Mouse (Mus musculus) lung, embryonic 15.5 days (tissue): Measurements from ENCODE around the gene Sult6b1. TPM values are rescaled to one million over a fixed set of nuclear protein-coding genes. Genes with fewer than 3 reads are reported as not detected.
A peak's percentile ranks its signal among the peaks of the same experiment; 100 is the strongest.

ENCODE experiments used
- ATAC-seq: fragments of 200-750 bp; cut with Nextera tagmentation; 2 replicates; pipeline ENCODE4 v1.8.0; 2017; ENCODE audit warnings: moderate number of reproducible peaks, borderline replicate concordance; ENCODE audit not compliant: low FRiP score, low TSS enrichment; ENCODE audit errors: extremely low read depth
- H3K27ac ChIP-seq: fragments of 300-500 bp; sonication (generic); 2 replicates; pipeline ENCODE4 v1.5.1; 2015; ENCODE audit warnings: moderate library complexity, mild to moderate bottlenecking, inconsistent platforms
- H3K27me3 ChIP-seq: fragments of 300-500 bp; sonication (generic); 2 replicates; pipeline ENCODE4 v1.6.1; 2015; ENCODE audit warnings: inconsistent platforms
- H3K36me3 ChIP-seq: fragments of 300-500 bp; sonication (generic); 2 replicates; pipeline ENCODE4 v1.6.1; 2015; ENCODE audit warnings: inconsistent platforms
- H3K4me1 ChIP-seq: fragments of 300-500 bp; sonication (generic); 2 replicates; pipeline ENCODE4 v1.6.1; 2015; ENCODE audit warnings: inconsistent platforms
- H3K4me2 ChIP-seq: fragments of 300-500 bp; sonication (generic); 2 replicates; pipeline ENCODE4 v1.6.1; 2015; ENCODE audit warnings: inconsistent platforms, mild to moderate bottlenecking, moderate library complexity
- H3K4me3 ChIP-seq: fragments of 300-500 bp; sonication (generic); 2 replicates; pipeline ENCODE4 v1.5.1; 2015; ENCODE audit warnings: mild to moderate bottlenecking, inconsistent platforms
- H3K9ac ChIP-seq: fragments of 300-500 bp; sonication (generic); 2 replicates; pipeline ENCODE4 v1.6.1; 2015; ENCODE audit warnings: inconsistent platforms
- H3K9me3 ChIP-seq: fragments of 300-500 bp; sonication (generic); 2 replicates; pipeline ENCODE4 v1.6.1; 2016; ENCODE audit warnings: inconsistent platforms
- WGBS: fragments of 180-500 bp; shearing (Covaris S2); methylation state at CpG from one replicate; pipeline ENCODE4 v1.1.7; 2015; 5-methylcytosine and 5-hydroxymethylcytosine counted together
- polyA plus RNA-seq: library from polyadenylated mRNA; unstranded; fragments of >200 nt; fragmentation: Nextera tagmentation; extraction: Ambion mirVana; gene quantifications from 2 replicates; pipeline ENCODE4 v1.2.1, GENCODE M21; 2015

Sult6b1 gene
- polyA plus RNA-seq, 1 experiment from 2014 or later, result 0.14 TPM

GRCm38 (mm10) chr17:78915772-78916171 is 9.0 kb upstream of the Sult6b1 start:
- H3K27me3 ChIP-seq, result no peaks in the 10 kb centered on the region
- ATAC-seq, result peak; percentile 27

DNA sequence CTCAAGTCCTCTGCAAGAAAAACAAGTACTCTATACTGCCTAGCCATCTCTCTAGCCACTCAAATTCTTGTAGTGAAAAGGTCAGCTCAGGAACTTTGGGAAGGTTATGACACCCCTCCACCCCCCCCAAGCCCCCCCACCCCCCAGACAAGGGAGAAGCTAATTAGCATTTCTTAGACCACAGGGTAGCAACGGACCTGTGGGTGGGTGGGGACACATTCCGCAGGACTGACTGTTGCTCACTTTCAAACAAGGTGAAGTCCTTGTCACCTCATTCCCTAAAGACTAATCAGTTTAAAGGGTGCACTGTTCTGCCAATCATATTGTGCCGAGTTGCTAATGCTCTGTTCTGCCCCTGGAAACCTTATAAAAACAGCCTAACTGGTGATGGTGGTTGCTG is 7.1 kb upstream of the Sult6b1 start:
- WGBS, result 55% methylated on average over 3 of the region's 3 CpGs
- no peak for ATAC-seq

More at GRCm38 (mm10) chr17:78915772-78916171, 9.0 kb upstream of the Sult6b1 start:
- Histone ChIP-seq H3K4me3 (peak overlapping the region; percentile 62), H3K4me1 (peaks cover 17% of the 10 kb centered on the region), H3K9ac (peak overlapping the region; percentile 74), H3K27ac (peak overlapping the region; percentile 89), H3K4me2 (peak overlapping the region; percentile 66), H3K36me3 (peaks cover 20% of the 10 kb centered on the region), H3K9me3 (no peaks in the 10 kb centered on the region)
- 46% methylated on average over 6 of the region's 6 CpGs for WGBS

GRCm38 (mm10) chr17:78912861-78913281 is 6.1 kb upstream of the Sult6b1 start:
- Histone ChIP-seq H3K36me3 (no peaks in the 10 kb centered on the region), H3K27me3 (no peaks in the 10 kb centered on the region), H3K27ac (peak overlapping the region; percentile 36; the same call in 1 of the 2 replicates), H3K4me3 (peak overlapping the region; percentile 43), H3K9ac (peak overlapping the region; percentile 27; the same call in 1 of the 2 replicates), H3K4me1 (peaks cover 15% of the 10 kb centered on the region), H3K9me3 (no peaks in the 10 kb centered on the region), H3K4me2 (peak overlapping the region; percentile 57)
- peak; percentile 47; the same call in 1 of the 2 replicates for ATAC-seq
- 27% methylated on average over 6 of the region's 6 CpGs for WGBS

More for the DNA sequence above, 7.1 kb upstream of the Sult6b1 start:
- H3K4me1 ChIP-seq, result peaks cover 17% of the 10 kb centered on the region
- H3K27ac ChIP-seq, result no peak overlapping the region
- H3K9me3 ChIP-seq, result no peaks in the 10 kb centered on the region
- H3K4me3 ChIP-seq, result no peak overlapping the region
- no peak overlapping the region for H3K9ac ChIP-seq
- H3K4me2 ChIP-seq, result no peak overlapping the region
- no peaks in the 10 kb centered on the region for H3K27me3 ChIP-seq
- peaks cover 6% of the 10 kb centered on the region for H3K36me3 ChIP-seq

DNA sequence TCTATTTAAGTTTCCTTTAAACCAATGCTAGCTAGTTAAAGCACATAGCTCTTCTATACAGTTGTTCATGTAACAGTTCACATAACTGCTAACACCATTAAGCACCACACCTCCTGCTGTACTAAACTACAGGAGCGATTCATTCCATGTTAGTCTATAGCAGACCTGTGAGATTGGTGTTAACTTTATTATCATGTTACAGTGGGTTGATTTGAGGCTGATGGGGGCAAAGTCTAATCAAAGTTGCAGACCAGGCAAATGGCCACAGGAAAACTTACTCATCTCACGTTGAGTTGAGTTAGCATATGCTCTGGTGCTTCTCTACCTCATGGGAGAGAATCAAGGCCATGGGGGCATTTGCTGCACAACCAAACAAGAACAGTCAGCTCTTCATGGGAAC is 2.6 kb upstream of the Sult6b1 start:
- Histone ChIP-seq H3K9me3 (no peaks in the 10 kb centered on the region), H3K9ac (no peak overlapping the region), H3K27me3 (no peaks in the 10 kb centered on the region), H3K4me1 (no peaks in the 10 kb centered on the region), H3K36me3 (no peaks in the 10 kb centered on the region), H3K4me2 (no peak overlapping the region), H3K4me3 (no peak overlapping the region), H3K27ac (no peak overlapping the region)
- no peak for ATAC-seq
- 86% methylated on average over 2 of the region's 2 CpGs for WGBS

DNA sequence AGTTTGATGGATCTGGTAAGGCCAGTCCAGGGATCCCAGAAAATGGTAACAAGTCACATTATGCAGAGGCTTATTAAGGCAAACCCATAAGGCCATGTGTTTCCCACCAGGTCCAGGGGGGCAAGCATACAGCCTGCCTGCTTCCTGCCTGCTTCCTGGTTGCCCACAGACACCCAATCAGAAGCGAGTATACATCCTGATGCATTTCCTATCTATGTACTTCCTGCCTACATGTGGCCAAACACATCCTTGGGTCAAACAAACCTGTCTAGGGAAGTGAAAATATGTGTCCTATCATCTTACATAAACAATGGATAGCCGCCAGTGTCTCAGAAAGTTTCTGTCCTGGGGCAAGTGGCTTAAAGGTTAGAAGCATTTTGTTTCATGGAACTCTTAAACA is 3.6 kb downstream of the Sult6b1 start:
- H3K27ac ChIP-seq, result no peak overlapping the region
- WGBS, result 39% methylated on average over 2 of the region's 2 CpGs
- no peaks in the 10 kb centered on the region for H3K36me3 ChIP-seq
- H3K9ac ChIP-seq, result no peak overlapping the region
- H3K4me2 ChIP-seq, result no peak overlapping the region
- no peaks in the 10 kb centered on the region for H3K27me3 ChIP-seq
- no peak for ATAC-seq
- no peaks in the 10 kb centered on the region for H3K4me1 ChIP-seq
- no peak overlapping the region for H3K4me3 ChIP-seq
- no peaks in the 10 kb centered on the region for H3K9me3 ChIP-seq

DNA sequence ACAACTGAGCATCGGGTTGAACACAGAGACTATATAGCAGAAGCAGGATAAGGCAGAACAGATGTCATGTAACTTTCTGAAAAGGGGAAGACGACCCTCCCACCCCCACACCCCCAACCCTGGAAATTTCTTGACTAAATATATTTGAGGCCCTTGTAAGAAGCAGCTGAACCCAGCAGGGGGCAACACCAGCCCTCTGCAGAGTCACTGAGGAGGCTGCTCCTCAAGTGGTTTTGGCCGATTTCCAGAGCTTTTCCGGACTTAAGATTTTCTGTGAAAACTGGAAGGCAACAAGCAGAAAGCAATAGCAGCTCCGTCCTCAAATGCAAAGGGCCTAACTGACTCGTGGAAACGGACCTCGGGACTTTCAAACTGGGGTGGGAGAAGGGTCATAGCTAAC is 11.4 kb downstream of the Sult6b1 start:
- no peaks in the 10 kb centered on the region for H3K9me3 ChIP-seq
- H3K9ac ChIP-seq, result peak overlapping the region; percentile 41; the same call in 1 of the 2 replicates
- 12% methylated on average over 8 of the region's 8 CpGs for WGBS
- H3K27me3 ChIP-seq, result no peaks in the 10 kb centered on the region
- H3K36me3 ChIP-seq, result no peaks in the 10 kb centered on the region
- H3K4me2 ChIP-seq, result peak overlapping the region; percentile 57
- peak overlapping the region; percentile 29 for H3K4me3 ChIP-seq
- H3K4me1 ChIP-seq, result no peaks in the 10 kb centered on the region
- 0 out of 2 replicates have a peak, but pooled peaks have one; percentile 42 for ATAC-seq
- no peak overlapping the region for H3K27ac ChIP-seq

DNA sequence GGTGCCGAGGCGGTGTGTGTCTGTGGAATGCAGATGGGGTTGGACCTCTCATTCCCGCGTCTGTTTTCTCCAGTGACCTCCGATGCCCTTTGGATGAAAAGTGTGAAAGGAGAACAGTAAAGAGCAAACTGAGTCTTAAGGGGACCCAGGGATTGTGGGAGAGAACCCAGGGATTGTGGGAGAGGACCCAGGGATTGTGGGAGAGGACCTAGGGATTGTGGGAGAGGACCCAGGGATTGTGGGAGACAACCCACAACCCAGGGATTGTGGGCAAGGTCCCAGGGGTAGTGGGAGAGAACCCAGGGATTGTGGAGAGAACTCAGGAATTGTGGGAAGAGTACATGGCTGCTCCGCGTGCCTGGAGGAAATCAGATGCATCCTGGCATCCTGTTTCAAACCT is 11.8 kb downstream of the Sult6b1 start:
- Histone ChIP-seq H3K9ac (no peak overlapping the region), H3K4me1 (no peaks in the 10 kb centered on the region)
- ATAC-seq, result no peak

GRCm38 (mm10) chr17:78891020-78891419 is 15.8 kb downstream of the Sult6b1 start:
- H3K4me1 ChIP-seq, result no peaks in the 10 kb centered on the region
- WGBS, result 75% methylated on average over 9 of the region's 9 CpGs
- no peaks in the 10 kb centered on the region for H3K9me3 ChIP-seq
- H3K36me3 ChIP-seq, result no peaks in the 10 kb centered on the region
- H3K9ac ChIP-seq, result no peak overlapping the region
- H3K4me2 ChIP-seq, result no peak overlapping the region
- ATAC-seq, result no peak
- no peak overlapping the region for H3K27ac ChIP-seq
- no peak overlapping the region for H3K4me3 ChIP-seq
- no peaks in the 10 kb centered on the region for H3K27me3 ChIP-seq

More for the DNA sequence above, 11.8 kb downstream of the Sult6b1 start:
- WGBS, result 71% methylated on average over 7 of the region's 7 CpGs
- H3K27ac ChIP-seq, result no peak overlapping the region
- H3K4me3 ChIP-seq, result no peak overlapping the region
- H3K4me2 ChIP-seq, result peak overlapping the region; percentile 57; the same call in 1 of the 2 replicates
- no peaks in the 10 kb centered on the region for H3K9me3 ChIP-seq
- H3K36me3 ChIP-seq, result no peaks in the 10 kb centered on the region
- no peaks in the 10 kb centered on the region for H3K27me3 ChIP-seq

GRCm38 (mm10) chr17:78889184-78889583 is 17.6 kb downstream of the Sult6b1 start:
- no peaks in the 10 kb centered on the region for H3K36me3 ChIP-seq
- no peaks in the 10 kb centered on the region for H3K4me1 ChIP-seq
- H3K27ac ChIP-seq, result no peak overlapping the region
- H3K9ac ChIP-seq, result no peak overlapping the region
- WGBS, result 46% methylated on average over 3 of the region's 3 CpGs
- no peaks in the 10 kb centered on the region for H3K27me3 ChIP-seq
- no peak for ATAC-seq
- H3K4me3 ChIP-seq, result no peak overlapping the region
- no peaks in the 10 kb centered on the region for H3K9me3 ChIP-seq
- no peak overlapping the region for H3K4me2 ChIP-seq

DNA sequence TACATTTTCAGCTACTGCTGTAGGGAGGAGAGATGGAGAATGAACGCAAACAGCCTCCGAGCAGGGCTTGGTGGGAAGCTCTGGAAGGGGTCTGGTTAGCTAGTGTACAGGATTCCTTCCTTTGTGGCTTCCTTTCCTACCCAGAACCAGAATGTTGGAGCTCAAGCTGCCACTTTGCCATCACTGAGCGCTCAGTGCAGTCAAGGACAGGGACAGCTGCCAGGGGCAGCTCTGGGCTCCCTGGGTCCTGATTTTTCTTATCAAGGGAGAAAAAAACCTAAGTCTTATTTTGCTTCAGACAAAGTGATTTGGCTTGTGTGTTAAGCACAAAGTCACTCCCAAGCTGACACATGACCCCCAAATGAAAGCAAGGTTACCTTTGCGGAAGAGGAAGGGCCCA is 18.2 kb downstream of the Sult6b1 start:
- Histone ChIP-seq H3K27me3 (no peaks in the 10 kb centered on the region), H3K4me2 (no peak overlapping the region), H3K4me3 (no peak overlapping the region), H3K36me3 (no peaks in the 10 kb centered on the region), H3K4me1 (no peaks in the 10 kb centered on the region), H3K27ac (no peak overlapping the region), H3K9me3 (no peaks in the 10 kb centered on the region), H3K9ac (no peak overlapping the region)
- no peak for ATAC-seq
- 78% methylated on average over 4 of the region's 4 CpGs for WGBS

DNA sequence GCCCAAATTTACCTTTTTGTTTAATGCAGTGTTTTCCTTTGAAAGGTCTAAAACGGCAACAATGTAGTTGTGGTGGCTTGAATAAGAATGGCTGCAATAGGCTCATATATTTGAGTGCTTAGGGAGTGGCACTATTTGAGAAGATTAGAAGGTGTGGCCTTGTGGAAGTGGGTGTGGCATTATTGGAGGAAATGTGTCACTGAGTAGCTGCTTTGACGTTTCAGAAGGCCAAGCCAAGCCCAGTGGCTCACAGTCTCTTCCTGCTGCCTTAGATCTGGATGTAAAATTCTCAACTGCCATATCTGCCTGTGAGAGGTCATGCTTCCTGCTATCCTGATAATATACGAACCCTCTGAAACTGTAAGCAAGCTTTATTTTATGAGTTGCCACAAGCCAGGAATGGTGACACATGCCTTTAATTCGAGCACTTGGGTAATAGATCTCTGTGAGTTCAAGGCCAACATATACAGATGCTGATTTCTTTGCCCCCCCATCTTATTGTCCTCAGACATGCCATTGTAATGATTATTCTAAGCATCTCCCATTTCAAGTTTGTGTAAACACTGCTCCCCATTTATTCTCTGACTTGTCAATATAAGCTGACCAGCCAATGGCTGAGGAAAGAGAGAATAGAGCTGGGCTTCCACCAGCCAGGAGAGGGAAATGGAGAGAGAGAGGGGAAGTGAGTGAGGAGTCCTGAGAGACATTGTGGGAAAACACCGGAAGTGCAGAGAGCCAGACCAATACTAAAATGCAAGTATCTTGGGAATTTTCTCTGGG is 21.3 kb downstream of the Sult6b1 start:
- no peak overlapping the region for H3K4me3 ChIP-seq
- H3K4me2 ChIP-seq, result no peak overlapping the region
- H3K9ac ChIP-seq, result no peak overlapping the region
- H3K9me3 ChIP-seq, result no peaks in the 10 kb centered on the region
- H3K4me1 ChIP-seq, result peaks cover 15% of the 10 kb centered on the region; the same call in 1 of the 2 replicates
- no peak for ATAC-seq
- WGBS, result 77% methylated on average over 5 of the region's 5 CpGs
- no peak overlapping the region for H3K27ac ChIP-seq
- no peaks in the 10 kb centered on the region for H3K27me3 ChIP-seq
- no peaks in the 10 kb centered on the region for H3K36me3 ChIP-seq

- peaks cover 15% of the 10 kb centered on the region; the same call in 1 of the 2 replicates for H3K4me1 ChIP-seq
- no peak overlapping the region for H3K9ac ChIP-seq
- H3K4me3 ChIP-seq, result no peak overlapping the region
- no peaks in the 10 kb centered on the region for H3K9me3 ChIP-seq
- H3K27ac ChIP-seq, result no peak overlapping the region
- H3K4me2 ChIP-seq, result no peak overlapping the region
- no peak for ATAC-seq
- H3K27me3 ChIP-seq, result no peaks in the 10 kb centered on the region
- WGBS, result 81% methylated on average over 4 of the region's 4 CpGs
- H3K36me3 ChIP-seq, result peaks cover 3% of the 10 kb centered on the region; the same call in 1 of the 2 replicates
Observed at GRCm38 (mm10) chr17:78883291-78883690, 23.5 kb downstream of the Sult6b1 start.
